Mouse (Mus musculus): ENCODE results near the gene Cd5. TPM values are rescaled to one million over a fixed set of nuclear protein-coding genes. Genes with fewer than 3 reads are reported as not detected.

Cd5 gene
- polyA plus RNA-seq, 1 experiment from 2014 or later: 0.28 TPM

GRCm38 (mm10) chr19:10713551-10713950 lies 25.3 kb downstream of the Cd5 start:
- ATAC-seq: no peak
- no peak overlapping the region for H3K4me2 ChIP-seq (ENCODE audit: low read length)
- 95% methylated on average over 10 of the region's 10 CpGs for WGBS
- no peaks in the 10 kb centered on the region for H3K9me3 ChIP-seq (ENCODE audit: control insufficient read depth, low read length)
- no peak overlapping the region for H3K27ac ChIP-seq (ENCODE audit: low read depth, low read length)
- H3K27me3 ChIP-seq (replicated peaks; ENCODE audit: control insufficient read depth, insufficient read depth, low read length): no peaks in the 10 kb centered on the region
- no peak overlapping the region for H3K4me3 ChIP-seq (ENCODE audit: low read length)
- no peak overlapping the region for H3K9ac ChIP-seq (ENCODE audit: low read depth, low read length)
- H3K36me3 ChIP-seq (ENCODE audit: control insufficient read depth, insufficient read depth, low read length): peaks cover 23% of the 10 kb centered on the region
- H3K4me1 ChIP-seq (ENCODE audit: control insufficient read depth, insufficient read depth, low read depth, low read length): peaks cover 21% of the 10 kb centered on the region

DNA sequence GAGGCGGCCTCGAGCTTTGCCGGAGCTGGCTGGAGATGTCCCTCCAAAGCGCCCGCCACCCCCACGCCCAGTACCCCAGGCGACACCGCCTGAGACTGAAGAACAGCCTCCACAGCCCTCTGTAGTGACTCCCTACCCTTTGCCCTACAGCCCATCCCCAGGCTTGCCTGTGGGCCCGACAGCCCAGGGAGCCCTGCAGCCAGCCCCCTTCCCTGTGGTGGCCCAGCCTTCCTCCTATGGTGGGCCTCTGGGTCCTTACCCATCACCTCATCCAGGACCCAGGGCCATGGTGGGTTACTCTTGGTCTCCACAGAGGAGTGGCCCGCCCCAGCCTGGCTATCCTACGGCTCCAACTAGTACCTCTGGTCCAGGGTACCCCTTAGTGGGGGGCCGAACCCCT lies 26.2 kb downstream of the Cd5 start:
- 96% methylated on average over 12 of the region's 12 CpGs for WGBS
- ATAC-seq: no peak
- Histone ChIP-seq H3K9ac (ENCODE audit: low read depth, low read length) (no peak overlapping the region), H3K4me3 (ENCODE audit: low read length) (no peak overlapping the region), H3K4me2 (ENCODE audit: low read length) (no peak overlapping the region), H3K36me3 (ENCODE audit: control insufficient read depth, insufficient read depth, low read length) (peaks cover 23% of the 10 kb centered on the region), H3K9me3 (ENCODE audit: control insufficient read depth, low read length) (no peaks in the 10 kb centered on the region), H3K27me3 (replicated peaks; ENCODE audit: control insufficient read depth, insufficient read depth, low read length) (no peaks in the 10 kb centered on the region), H3K27ac (ENCODE audit: low read depth, low read length) (no peak overlapping the region), H3K4me1 (ENCODE audit: control insufficient read depth, insufficient read depth, low read depth, low read length) (peaks cover 21% of the 10 kb centered on the region)

- Histone ChIP-seq H3K36me3 (ENCODE audit: control insufficient read depth, insufficient read depth, low read length) (peaks cover 26% of the 10 kb centered on the region), H3K9ac (ENCODE audit: low read depth, low read length) (no peak overlapping the region), H3K27me3 (replicated peaks; ENCODE audit: control insufficient read depth, insufficient read depth, low read length) (no peaks in the 10 kb centered on the region), H3K4me3 (ENCODE audit: low read length) (no peak overlapping the region), H3K27ac (ENCODE audit: low read depth, low read length) (no peak overlapping the region), H3K9me3 (ENCODE audit: control insufficient read depth, low read length) (no peaks in the 10 kb centered on the region), H3K4me1 (ENCODE audit: control insufficient read depth, insufficient read depth, low read depth, low read length) (peaks cover 21% of the 10 kb centered on the region), H3K4me2 (ENCODE audit: low read length) (no peak overlapping the region)
- no peak for ATAC-seq
- WGBS: 91% methylated on average over 7 of the region's 7 CpGs
Observed at GRCm38 (mm10) chr19:10712194-10712593, 26.6 kb downstream of the Cd5 start.

- H3K27ac ChIP-seq (ENCODE audit: low read depth, low read length): 0 out of 2 replicates have a peak overlapping the region, but pooled peaks have one; percentile 48
- H3K4me3 ChIP-seq (ENCODE audit: low read length): no peak overlapping the region
- no peak overlapping the region for H3K4me2 ChIP-seq (ENCODE audit: low read length)
- WGBS: 89% methylated on average over 4 of the region's 4 CpGs
- peaks cover 21% of the 10 kb centered on the region for H3K4me1 ChIP-seq (ENCODE audit: control insufficient read depth, insufficient read depth, low read depth, low read length)
- no peak for ATAC-seq
- H3K9me3 ChIP-seq (ENCODE audit: control insufficient read depth, low read length): no peaks in the 10 kb centered on the region
- no peaks in the 10 kb centered on the region for H3K27me3 ChIP-seq (replicated peaks; ENCODE audit: control insufficient read depth, insufficient read depth, low read length)
- H3K36me3 ChIP-seq (ENCODE audit: control insufficient read depth, insufficient read depth, low read length): peaks cover 28% of the 10 kb centered on the region
- H3K9ac ChIP-seq (ENCODE audit: low read depth, low read length): no peak overlapping the region
Observed at GRCm38 (mm10) chr19:10710751-10711150, 28.1 kb downstream of the Cd5 start.

GRCm38 (mm10) chr19:10710088-10710511 lies 28.7 kb downstream of the Cd5 start:
- 0 out of 2 replicates have a peak overlapping the region, but pooled peaks have one; percentile 20 for H3K9ac ChIP-seq (ENCODE audit: low read depth, low read length)
- H3K27ac ChIP-seq (ENCODE audit: low read depth, low read length): peak overlapping the region; percentile 85
- no peaks in the 10 kb centered on the region for H3K27me3 ChIP-seq (replicated peaks; ENCODE audit: control insufficient read depth, insufficient read depth, low read length)
- no peaks in the 10 kb centered on the region for H3K9me3 ChIP-seq (ENCODE audit: control insufficient read depth, low read length)
- peak; percentile 31; the same call in 1 of the 2 replicates for ATAC-seq
- H3K4me3 ChIP-seq (ENCODE audit: low read length): no peak overlapping the region
- 38% methylated on average over 9 of the region's 9 CpGs for WGBS
- H3K4me2 ChIP-seq (ENCODE audit: low read length): no peak overlapping the region
- H3K4me1 ChIP-seq (ENCODE audit: control insufficient read depth, insufficient read depth, low read depth, low read length): peaks cover 20% of the 10 kb centered on the region
- peaks cover 28% of the 10 kb centered on the region for H3K36me3 ChIP-seq (ENCODE audit: control insufficient read depth, insufficient read depth, low read length)

DNA sequence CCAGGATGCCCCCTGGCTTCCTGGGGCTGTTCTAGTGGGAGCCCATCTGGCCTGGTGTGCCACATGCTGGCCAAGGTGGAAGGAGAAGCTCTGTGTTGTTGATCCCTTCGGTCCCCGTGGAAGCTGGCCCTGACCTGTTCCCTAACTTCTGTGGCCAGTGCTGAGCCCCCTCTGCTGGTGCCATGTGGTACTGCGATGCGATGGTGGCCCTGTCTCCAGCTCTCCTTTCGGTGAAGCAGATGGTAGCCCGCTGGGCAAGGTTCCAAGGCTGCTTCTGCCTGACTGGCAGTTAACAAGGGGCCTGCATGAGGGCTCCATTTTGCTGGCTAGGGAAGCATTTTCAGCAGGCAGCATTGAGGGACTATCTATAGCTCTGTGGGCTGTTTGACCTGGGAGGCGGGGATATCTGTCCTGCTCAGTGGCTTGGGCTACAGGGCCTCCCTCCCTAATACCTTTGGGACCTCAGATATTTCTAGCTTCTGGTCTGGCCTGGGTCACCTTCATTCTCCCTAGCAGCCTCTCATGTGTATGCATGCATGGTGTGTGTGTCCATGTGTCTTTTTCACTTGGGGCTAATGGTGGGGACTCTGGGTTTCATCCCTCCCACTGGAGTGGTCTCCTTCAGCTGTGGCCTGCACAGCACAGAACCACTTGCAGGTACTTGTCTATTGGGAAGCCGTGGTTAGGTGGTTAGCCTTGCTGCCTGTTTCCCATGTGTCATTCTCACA lies 29.3 kb downstream of the Cd5 start:
- Histone ChIP-seq H3K27me3 (replicated peaks; ENCODE audit: control insufficient read depth, insufficient read depth, low read length) (no peaks in the 10 kb centered on the region), H3K4me3 (ENCODE audit: low read length) (no peak overlapping the region), H3K27ac (ENCODE audit: low read depth, low read length) (peak overlapping the region; percentile 85), H3K36me3 (ENCODE audit: control insufficient read depth, insufficient read depth, low read length) (peaks cover 28% of the 10 kb centered on the region), H3K9me3 (ENCODE audit: control insufficient read depth, low read length) (no peaks in the 10 kb centered on the region), H3K4me2 (ENCODE audit: low read length) (no peak overlapping the region), H3K4me1 (ENCODE audit: control insufficient read depth, insufficient read depth, low read depth, low read length) (peaks cover 18% of the 10 kb centered on the region), H3K9ac (ENCODE audit: low read depth, low read length) (peak overlapping the region; percentile 20; the same call in 1 of the 2 replicates)
- 12% methylated on average over 8 of the region's 8 CpGs for WGBS
- peak; percentile 87 for ATAC-seq

DNA sequence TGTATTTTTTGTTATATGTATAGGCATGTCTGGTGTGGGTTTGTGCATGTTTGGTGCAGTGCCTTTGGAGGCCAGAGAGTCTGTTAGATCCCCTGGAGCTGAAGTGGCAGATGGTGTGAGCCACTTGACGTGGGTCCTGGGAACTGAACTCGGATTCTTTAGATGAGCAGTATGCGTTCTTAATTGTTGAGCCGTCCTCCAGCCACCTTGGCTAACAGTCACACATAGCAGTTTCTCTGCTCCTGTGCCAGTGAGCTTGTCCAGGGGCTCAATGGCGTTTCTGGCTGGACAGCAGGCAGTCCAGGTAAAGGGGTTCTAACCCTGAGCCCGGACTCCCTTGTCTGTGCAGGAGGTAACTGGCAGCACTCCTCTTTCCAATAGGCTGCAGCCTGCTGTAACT lies 29.9 kb downstream of the Cd5 start:
- 0 out of 2 replicates have a peak overlapping the region, but pooled peaks have one; percentile 4 for H3K9ac ChIP-seq (ENCODE audit: low read depth, low read length)
- peaks cover 28% of the 10 kb centered on the region for H3K36me3 ChIP-seq (ENCODE audit: control insufficient read depth, insufficient read depth, low read length)
- 50% methylated on average over 6 of the region's 6 CpGs for WGBS

GRCm38 (mm10) chr19:10707881-10708280 lies 30.9 kb downstream of the Cd5 start:
- Histone ChIP-seq H3K27ac (ENCODE audit: low read depth, low read length) (no peak overlapping the region), H3K4me2 (ENCODE audit: low read length) (no peak overlapping the region), H3K4me1 (ENCODE audit: control insufficient read depth, insufficient read depth, low read depth, low read length) (peaks cover 16% of the 10 kb centered on the region), H3K9ac (ENCODE audit: low read depth, low read length) (no peak overlapping the region), H3K9me3 (ENCODE audit: control insufficient read depth, low read length) (no peaks in the 10 kb centered on the region), H3K27me3 (replicated peaks; ENCODE audit: control insufficient read depth, insufficient read depth, low read length) (no peaks in the 10 kb centered on the region), H3K4me3 (ENCODE audit: low read length) (no peak overlapping the region), H3K36me3 (ENCODE audit: control insufficient read depth, insufficient read depth, low read length) (peaks cover 20% of the 10 kb centered on the region)
- 100% methylated on average over 1 of the region's 1 CpGs for WGBS
- ATAC-seq: no peak

More for the DNA sequence above, 29.9 kb downstream of the Cd5 start:
- ATAC-seq: no peak
- Histone ChIP-seq H3K4me2 (ENCODE audit: low read length) (no peak overlapping the region), H3K9me3 (ENCODE audit: control insufficient read depth, low read length) (no peaks in the 10 kb centered on the region), H3K27me3 (replicated peaks; ENCODE audit: control insufficient read depth, insufficient read depth, low read length) (no peaks in the 10 kb centered on the region), H3K4me3 (ENCODE audit: low read length) (no peak overlapping the region), H3K27ac (ENCODE audit: low read depth, low read length) (peak overlapping the region; percentile 53), H3K4me1 (ENCODE audit: control insufficient read depth, insufficient read depth, low read depth, low read length) (peaks cover 16% of the 10 kb centered on the region)

DNA sequence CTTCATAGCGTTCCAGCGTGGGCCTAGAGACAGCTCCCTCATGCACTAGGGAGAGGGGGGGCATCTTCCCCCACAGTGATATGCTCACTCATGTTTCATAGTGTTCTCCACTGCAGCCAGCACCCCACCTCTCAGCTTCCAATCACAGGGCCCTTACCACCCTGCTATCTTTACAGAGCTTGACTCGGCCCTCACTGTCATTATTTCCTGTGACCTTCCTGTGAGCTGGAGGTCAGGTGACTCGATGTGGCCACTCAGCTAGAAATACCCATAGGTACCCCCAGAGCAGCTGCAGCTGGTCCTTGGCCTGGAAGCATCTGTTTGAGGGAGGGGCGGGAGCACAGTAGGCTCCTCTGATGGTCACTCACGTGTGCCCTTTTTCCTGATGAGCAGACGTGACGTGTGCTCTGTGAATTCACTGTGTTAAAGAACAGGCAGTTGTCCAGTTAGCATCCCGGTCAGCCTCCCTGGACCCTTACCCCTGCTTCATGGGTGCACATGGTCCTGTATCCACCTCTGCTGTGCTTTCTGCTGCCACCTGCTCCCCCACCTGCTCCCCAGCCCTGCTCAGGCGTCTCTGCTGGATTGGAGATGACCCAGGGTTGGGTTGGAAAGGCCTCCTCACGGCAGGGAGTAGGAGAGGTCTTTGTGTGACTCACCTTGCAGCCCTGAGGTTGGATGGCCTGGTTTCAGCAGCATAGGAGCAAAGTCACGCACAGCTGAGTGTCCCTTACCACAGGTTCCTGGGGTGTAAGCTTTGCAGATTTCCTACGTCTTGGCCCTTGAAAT lies 31.5 kb downstream of the Cd5 start:
- ATAC-seq: no peak
- Histone ChIP-seq H3K36me3 (ENCODE audit: control insufficient read depth, insufficient read depth, low read length) (peaks cover 14% of the 10 kb centered on the region), H3K4me2 (ENCODE audit: low read length) (no peak overlapping the region), H3K9me3 (ENCODE audit: control insufficient read depth, low read length) (no peaks in the 10 kb centered on the region), H3K27me3 (replicated peaks; ENCODE audit: control insufficient read depth, insufficient read depth, low read length) (no peaks in the 10 kb centered on the region), H3K27ac (ENCODE audit: low read depth, low read length) (no peak overlapping the region), H3K9ac (ENCODE audit: low read depth, low read length) (no peak overlapping the region), H3K4me3 (ENCODE audit: low read length) (no peak overlapping the region), H3K4me1 (ENCODE audit: control insufficient read depth, insufficient read depth, low read depth, low read length) (peaks cover 16% of the 10 kb centered on the region)
- WGBS: 76% methylated on average over 13 of the region's 13 CpGs
